Mouse (Mus musculus) limb, embryonic 11.5 days (tissue): ENCODE measurements around the gene Ifit3. TPM values are rescaled to one million over a fixed set of nuclear protein-coding genes. Genes with fewer than 3 reads are reported as not detected.
A peak's percentile ranks its signal among the peaks of the same experiment; 100 is the strongest.

Experiments
- ATAC-seq: fragments of 200-750 bp; cut with Nextera tagmentation; 2 replicates; pipeline ENCODE4 v1.8.0; 2017; ENCODE audit warnings: low read depth; ENCODE audit not compliant: insufficient number of reproducible peaks, low FRiP score, low TSS enrichment
- DNase-seq: peaks from one replicate; pipeline ENCODE4 v3.0.0-alpha.2; 2015; ENCODE audit warnings: low spot score
- H3K27ac ChIP-seq: fragments of 300-500 bp; sonication (generic); replicated peaks from 2 replicates; pipeline ENCODE4 v1.5.1; 2014; ENCODE audit warnings: low read depth, mild to moderate bottlenecking, low read length
- H3K27me3 ChIP-seq: fragments of 300-500 bp; sonication (generic); 2 replicates; pipeline ENCODE4 v1.6.1; 2014; ENCODE audit warnings: mild to moderate bottlenecking, low read length, mixed read lengths; ENCODE audit not compliant: control insufficient read depth, insufficient read depth
- H3K36me3 ChIP-seq: fragments of 300-500 bp; sonication (generic); 2 replicates; pipeline ENCODE4 v1.6.1; 2014; ENCODE audit warnings: mild to moderate bottlenecking, low read length, moderate library complexity, mixed read lengths; ENCODE audit not compliant: control insufficient read depth, insufficient read depth
- H3K4me1 ChIP-seq: fragments of 300-500 bp; sonication (generic); 2 replicates; pipeline ENCODE4 v1.6.1; 2014; ENCODE audit warnings: low read length, mixed read lengths; ENCODE audit not compliant: control insufficient read depth, insufficient read depth
- H3K4me2 ChIP-seq: fragments of 300-500 bp; sonication (generic); 2 replicates; pipeline ENCODE4 v1.6.1; 2014; ENCODE audit warnings: low read depth, mild to moderate bottlenecking, moderate library complexity; ENCODE audit not compliant: severe bottlenecking
- H3K4me3 ChIP-seq: fragments of 300-500 bp; sonication (generic); 2 replicates; pipeline ENCODE4 v1.5.1; 2014; ENCODE audit warnings: low read depth, low read length
- H3K9ac ChIP-seq: fragments of 300-500 bp; sonication (generic); 2 replicates; pipeline ENCODE4 v1.6.1; 2014; ENCODE audit warnings: mild to moderate bottlenecking, low read length
- H3K9me3 ChIP-seq: fragments of 300-500 bp; sonication (generic); 2 replicates; pipeline ENCODE4 v1.6.1; 2016; ENCODE audit warnings: low read length; ENCODE audit not compliant: control insufficient read depth
- WGBS: fragments of 180-500 bp; shearing (Covaris S2); extraction: QIAGEN DNeasy Blood & Tissue Kit; methylation state at CpG from one replicate; pipeline ENCODE4 v1.1.7; 2014; 5-methylcytosine and 5-hydroxymethylcytosine counted together
- polyA plus RNA-seq: library from polyadenylated mRNA; unstranded; fragments of >200 nt; fragmentation: Nextera tagmentation; extraction: Ambion mirVana; gene quantifications from 2 replicates; pipeline ENCODE4 v1.2.1, GENCODE M21; 2014

Ifit3 gene
- polyA plus RNA-seq, 1 experiment from 2014 or later: 0.40 TPM

DNA sequence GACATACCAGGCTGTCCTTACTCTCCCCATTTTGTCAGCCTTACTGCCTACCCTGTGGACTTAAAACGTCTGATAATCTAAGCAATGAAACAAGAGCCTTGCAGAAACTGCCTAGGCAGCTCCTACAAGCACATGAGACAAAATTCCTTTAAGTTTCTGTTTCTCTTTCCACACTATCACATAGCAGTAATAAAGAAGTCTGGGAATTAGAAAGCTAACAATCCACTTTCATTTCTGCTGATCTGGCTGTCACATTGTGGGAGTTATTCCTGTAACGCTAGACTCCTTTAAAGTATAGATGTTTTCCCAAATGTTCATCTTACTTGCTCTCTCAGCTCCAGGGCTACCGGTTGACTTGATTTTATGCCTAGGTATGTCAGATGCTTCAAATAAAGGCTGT lies 29.8 kb upstream of the Ifit3 start:
- H3K27ac ChIP-seq: no peak overlapping the region
- no peaks in the 10 kb centered on the region for H3K36me3 ChIP-seq
- H3K4me2 ChIP-seq: no peak overlapping the region
- H3K4me1 ChIP-seq: peaks cover 3% of the 10 kb centered on the region; the same call in 1 of the 2 replicates
- H3K9ac ChIP-seq: no peak overlapping the region
- H3K4me3 ChIP-seq: no peak overlapping the region
- no peaks in the 10 kb centered on the region for H3K9me3 ChIP-seq
- 76% methylated on average over 3 of the region's 3 CpGs for WGBS
- ATAC-seq (no peak), DNase-seq (no peak)
- no peaks in the 10 kb centered on the region for H3K27me3 ChIP-seq

GRCm38 (mm10) chr19:34554061-34554460 lies 29.3 kb upstream of the Ifit3 start:
- H3K4me3 ChIP-seq: no peak overlapping the region
- DNase-seq: no peak
- H3K9ac ChIP-seq: no peak overlapping the region
- no peaks in the 10 kb centered on the region for H3K9me3 ChIP-seq
- H3K27me3 ChIP-seq: no peaks in the 10 kb centered on the region
- H3K4me1 ChIP-seq: peaks cover 3% of the 10 kb centered on the region; the same call in 1 of the 2 replicates
- no peaks in the 10 kb centered on the region for H3K36me3 ChIP-seq
- H3K27ac ChIP-seq: no peak overlapping the region
- ATAC-seq: no peak
- no peak overlapping the region for H3K4me2 ChIP-seq

DNA sequence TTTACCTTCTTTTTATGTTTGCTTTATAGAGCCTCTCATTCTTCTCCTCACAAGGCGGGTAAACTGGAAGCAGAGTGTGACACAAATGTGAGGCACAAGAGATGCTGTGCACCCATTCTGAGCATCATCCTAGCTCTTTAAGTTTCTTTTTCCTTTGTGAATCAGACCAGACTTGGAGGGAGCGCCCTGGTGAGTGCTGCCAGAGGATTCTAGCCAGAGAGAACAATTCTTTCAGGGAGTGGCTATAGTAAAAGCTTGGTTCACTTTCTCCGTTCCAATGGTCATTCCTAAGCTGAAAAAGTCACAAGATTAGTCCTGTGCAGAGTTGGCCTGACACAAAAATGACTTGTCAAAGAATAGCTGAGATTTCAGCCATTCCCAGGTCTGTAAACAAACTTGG lies 26.7 kb upstream of the Ifit3 start:
- no peaks in the 10 kb centered on the region for H3K27me3 ChIP-seq
- no peak overlapping the region for H3K4me3 ChIP-seq
- no peak overlapping the region for H3K9ac ChIP-seq
- peaks cover 3% of the 10 kb centered on the region; the same call in 1 of the 2 replicates for H3K4me1 ChIP-seq
- no peaks in the 10 kb centered on the region for H3K9me3 ChIP-seq
- ATAC-seq (no peak), DNase-seq (no peak)
- WGBS: 75% methylated on average over 3 of the region's 3 CpGs
- H3K27ac ChIP-seq: no peak overlapping the region
- H3K36me3 ChIP-seq: no peaks in the 10 kb centered on the region
- H3K4me2 ChIP-seq: no peak overlapping the region

DNA sequence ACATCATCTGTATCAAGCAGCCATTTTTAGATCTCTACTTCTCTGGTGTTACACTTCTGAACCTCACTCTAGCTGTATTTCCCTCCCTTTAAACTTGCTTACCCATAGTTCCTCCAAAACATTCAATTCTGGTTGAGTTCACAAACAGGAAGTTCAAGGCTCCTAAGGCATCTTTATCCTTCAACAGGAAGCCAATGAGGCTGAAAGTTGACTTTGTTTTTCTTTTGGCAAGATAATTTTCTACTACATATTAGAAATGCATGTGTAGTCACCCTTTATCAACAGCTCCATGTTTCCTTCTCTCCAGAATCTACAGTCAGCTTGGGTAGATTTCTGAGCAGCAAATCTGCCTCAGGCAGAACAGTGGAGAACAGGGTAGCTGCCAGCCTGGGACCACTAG lies 20.8 kb upstream of the Ifit3 start:
- H3K9me3 ChIP-seq: no peaks in the 10 kb centered on the region
- no peak overlapping the region for H3K4me3 ChIP-seq
- DNase-seq: no peak
- H3K4me2 ChIP-seq: no peak overlapping the region
- no peaks in the 10 kb centered on the region for H3K36me3 ChIP-seq
- H3K9ac ChIP-seq: no peak overlapping the region
- H3K27ac ChIP-seq: no peak overlapping the region
- no peak for ATAC-seq
- H3K27me3 ChIP-seq: no peaks in the 10 kb centered on the region
- no peaks in the 10 kb centered on the region for H3K4me1 ChIP-seq

DNA sequence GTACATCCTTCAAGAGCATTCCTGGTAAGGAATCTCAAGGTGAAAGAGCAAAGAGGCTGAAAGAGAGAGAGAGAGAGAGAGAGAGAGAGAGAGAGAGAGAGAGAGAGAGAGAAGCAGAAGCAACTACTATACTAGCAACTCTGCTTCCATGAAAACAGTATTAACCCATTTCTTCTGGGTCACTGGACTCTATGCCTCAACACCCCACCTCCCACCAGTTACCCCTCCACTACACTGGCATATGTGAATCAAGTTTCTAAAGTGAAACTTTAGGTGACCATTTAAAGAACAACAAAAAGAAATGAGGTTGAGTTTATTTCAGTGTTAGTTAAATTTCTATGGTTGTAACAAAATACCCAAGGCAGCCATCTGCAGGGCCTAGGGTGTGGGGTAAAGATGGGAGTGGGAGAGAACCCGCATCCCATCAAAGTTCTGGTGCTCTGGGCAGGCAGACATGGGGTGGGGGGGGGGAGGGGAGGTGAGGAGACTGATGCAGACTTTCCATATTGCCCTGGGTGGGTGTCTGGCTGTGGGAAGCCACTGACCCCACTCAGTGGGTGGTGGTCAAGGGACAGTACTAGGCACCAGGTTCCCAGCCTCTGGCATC lies 17.1 kb upstream of the Ifit3 start:
- WGBS: 92% methylated on average over 1 of the region's 1 CpGs
- Histone ChIP-seq H3K9ac (no peak overlapping the region), H3K4me1 (no peaks in the 10 kb centered on the region), H3K27ac (no peak overlapping the region), H3K4me2 (no peak overlapping the region), H3K36me3 (no peaks in the 10 kb centered on the region), H3K27me3 (no peaks in the 10 kb centered on the region), H3K9me3 (no peaks in the 10 kb centered on the region), H3K4me3 (no peak overlapping the region)
- DNase-seq: no peak
- ATAC-seq: no peak

- Histone ChIP-seq H3K27ac (no peak overlapping the region), H3K4me3 (no peak overlapping the region), H3K27me3 (no peaks in the 10 kb centered on the region), H3K4me2 (no peak overlapping the region), H3K4me1 (no peaks in the 10 kb centered on the region), H3K9me3 (no peaks in the 10 kb centered on the region), H3K36me3 (no peaks in the 10 kb centered on the region), H3K9ac (no peak overlapping the region)
- 53% methylated on average over 7 of the region's 7 CpGs for WGBS
- ATAC-seq: no peak
- peak; percentile 34 for DNase-seq
These were observed 14.1 kb upstream of the Ifit3 start for GRCm38 (mm10) chr19:34568988-34569895.

DNA sequence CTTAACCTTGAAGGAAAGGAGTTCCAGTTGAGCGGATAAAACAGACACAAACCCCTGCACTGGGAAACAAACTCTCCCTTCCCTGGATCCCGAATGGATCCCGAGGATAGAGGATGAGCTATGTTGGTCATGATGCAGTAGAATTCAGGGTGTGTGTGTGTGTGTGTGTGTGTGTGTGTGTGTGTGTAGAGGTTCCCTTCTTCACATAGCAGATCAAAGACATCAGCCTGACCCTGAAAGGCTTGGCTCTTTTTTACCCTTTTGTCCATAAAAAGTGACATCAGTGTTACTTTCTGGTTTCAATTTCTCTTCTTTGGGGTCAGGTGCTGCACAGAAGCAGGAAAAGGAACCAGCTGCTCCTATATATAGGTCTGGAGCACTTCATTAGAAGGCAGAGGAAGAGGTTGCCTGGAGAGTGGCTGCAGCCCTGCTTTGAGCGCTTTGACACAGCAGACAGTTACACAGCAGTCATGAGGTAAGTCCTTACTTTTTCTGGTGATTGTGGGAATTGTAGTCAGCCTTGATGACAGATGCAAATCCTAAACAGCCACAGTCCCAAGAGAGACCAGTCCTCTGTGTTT lies 13.3 kb upstream of the Ifit3 start:
- ATAC-seq (no peak), DNase-seq (no peak)
- Histone ChIP-seq H3K27ac (no peak overlapping the region), H3K9me3 (no peaks in the 10 kb centered on the region), H3K27me3 (no peaks in the 10 kb centered on the region), H3K4me2 (no peak overlapping the region), H3K4me1 (no peaks in the 10 kb centered on the region), H3K4me3 (no peak overlapping the region), H3K36me3 (no peaks in the 10 kb centered on the region), H3K9ac (no peak overlapping the region)
- WGBS: 67% methylated on average over 4 of the region's 4 CpGs

- 87% methylated on average over 1 of the region's 1 CpGs for WGBS
- Histone ChIP-seq H3K4me1 (no peaks in the 10 kb centered on the region), H3K27ac (no peak overlapping the region), H3K9ac (no peak overlapping the region), H3K36me3 (no peaks in the 10 kb centered on the region), H3K4me2 (no peak overlapping the region), H3K4me3 (no peak overlapping the region), H3K27me3 (no peaks in the 10 kb centered on the region), H3K9me3 (no peaks in the 10 kb centered on the region)
- no peak for ATAC-seq
- DNase-seq: no peak
These were observed 12.3 kb upstream of the Ifit3 start for GRCm38 (mm10) chr19:34571080-34571479.
